Mouse (Mus musculus) myocyte (in vitro differentiated cells): ENCODE measurements at regions not wholly inside any gene's neighbourhood (a gene's known extent, or its start where the extent isn't known, plus 50 kb on each side); places are given as distances from the start of the nearest gene placed in this dataset.

ENCODE experiments used
- H3K27me3 ChIP-seq: one replicate; pipeline ENCODE4 v1.6.1; 2011; ENCODE audit not compliant: control insufficient read depth, insufficient read depth, insufficient read length
- H3K36me3 ChIP-seq: one replicate; pipeline ENCODE4 v1.6.1; 2011; ENCODE audit not compliant: control insufficient read depth, insufficient read depth
- H3K4me2 ChIP-seq: one replicate; pipeline ENCODE4 v1.6.1; 2011; ENCODE audit warnings: low read depth, control low read depth
- H3K4me3 ChIP-seq: one replicate; pipeline ENCODE4 v1.5.1; 2011; ENCODE audit warnings: mild to moderate bottlenecking, control low read depth, moderate library complexity
- H3K79me2 ChIP-seq: one replicate; pipeline ENCODE4 v1.6.1; 2011; ENCODE audit not compliant: control insufficient read depth, insufficient read depth
- H3ac ChIP-seq: one replicate; pipeline ENCODE4 v1.6.1; 2011; ENCODE audit not compliant: control insufficient read depth, insufficient read length
- CEBPB ChIP-seq: IDR thresholded peaks from 2 replicates; pipeline ENCODE4 v1.6.1; 2011; ENCODE audit warnings: mild to moderate bottlenecking, moderate library complexity; ENCODE audit not compliant: poor library complexity, insufficient read depth, severe bottlenecking
- E2F4 ChIP-seq: IDR thresholded peaks from one replicate; pipeline ENCODE4 v1.6.1; 2011; ENCODE audit warnings: mild to moderate bottlenecking, control low read depth, moderate library complexity; ENCODE audit not compliant: insufficient read depth
- MAX ChIP-seq: IDR thresholded peaks from one replicate; pipeline ENCODE4 v1.6.1; 2011; ENCODE audit warnings: low read depth, mild to moderate bottlenecking, control low read depth
- MYOD1 ChIP-seq, 3 experiments: IDR thresholded peaks; one replicate each; pipeline ENCODE4 v1.6.1; 2011; ENCODE audit warnings: control low read depth in 2 of 3, low read depth in 2 of 3, mild to moderate bottlenecking in 2 of 3, moderate library complexity in 1 of 3; ENCODE audit not compliant: insufficient read length in 2 of 3, control insufficient read depth in 1 of 3
- MYOG ChIP-seq, 3 experiments: IDR thresholded peaks; one replicate each; pipeline ENCODE4 v1.6.1; 2011; ENCODE audit warnings: control low read depth in 2 of 3, low read depth in 2 of 3, mild to moderate bottlenecking in 2 of 3; ENCODE audit not compliant: insufficient read length in 2 of 3, control insufficient read depth in 1 of 3, insufficient read depth in 1 of 3
- POLR2A ChIP-seq: IDR thresholded peaks from one replicate; pipeline ENCODE4 v1.6.1; 2011; ENCODE audit warnings: low read depth, mild to moderate bottlenecking, control low read depth, moderate library complexity; ENCODE audit not compliant: insufficient read length
- POLR2AphosphoS2 ChIP-seq: IDR thresholded peaks from one replicate; pipeline ENCODE4 v1.6.1; 2011; ENCODE audit warnings: low read depth, control low read depth; ENCODE audit not compliant: insufficient read length
- REST ChIP-seq: IDR thresholded peaks from one replicate; pipeline ENCODE4 v1.6.1; 2011; ENCODE audit warnings: mild to moderate bottlenecking, control low read depth, moderate library complexity; ENCODE audit not compliant: insufficient read depth, insufficient read length
- SRF ChIP-seq: IDR thresholded peaks from one replicate; pipeline ENCODE4 v1.6.1; 2011; ENCODE audit warnings: low read depth; ENCODE audit not compliant: control insufficient read depth, insufficient read length
- TCF12 ChIP-seq: IDR thresholded peaks from one replicate; pipeline ENCODE4 v1.6.1; 2011; ENCODE audit warnings: mild to moderate bottlenecking, control low read depth; ENCODE audit not compliant: poor library complexity, insufficient read depth, severe bottlenecking
- TCF3 ChIP-seq: IDR thresholded peaks from one replicate; pipeline ENCODE4 v1.6.1; 2011; ENCODE audit warnings: low read depth, control low read depth; ENCODE audit not compliant: insufficient read length
- USF1 ChIP-seq: IDR thresholded peaks from one replicate; pipeline ENCODE4 v1.6.1; 2011; ENCODE audit warnings: low read depth, mild to moderate bottlenecking, control low read depth, moderate library complexity

DNA sequence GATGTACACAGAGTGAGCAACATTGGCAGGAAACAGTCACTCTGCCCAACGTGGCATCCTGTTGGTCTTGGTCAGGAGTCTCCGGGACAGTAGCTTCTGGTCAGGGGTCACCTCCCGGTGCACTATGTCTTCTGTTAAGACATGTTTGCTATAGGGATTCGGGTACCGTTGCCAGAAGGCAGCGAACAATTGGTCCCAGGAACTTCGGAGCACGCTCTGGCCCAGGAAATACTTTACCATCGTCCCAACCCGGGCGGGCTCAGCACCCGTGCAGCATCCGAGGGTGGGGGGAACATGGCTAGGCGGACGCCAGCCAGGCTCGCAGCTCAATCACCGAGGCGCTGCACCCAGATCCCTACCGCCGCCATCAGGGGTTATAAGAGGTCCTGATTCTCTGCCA, 80.6 kb upstream of the Adam23 start:
- no peaks in the 10 kb centered on the region for H3K27me3 ChIP-seq
- no peaks in the 10 kb centered on the region for H3K79me2 ChIP-seq
- H3K36me3 ChIP-seq, result no peaks in the 10 kb centered on the region
- no peak overlapping the region for H3ac ChIP-seq
- H3K4me3 ChIP-seq, result no peak overlapping the region
- TF ChIP-seq MYOG (IDR thresholded peaks at IDR 0.05; ENCODE audit: control insufficient read depth in 1 of 3, insufficient read depth in 1 of 3, insufficient read length in 2 of 3, low read depth in 2 of 3) (no peak), TCF12 (no peak)
- H3K4me2 ChIP-seq, result no peak overlapping the region

DNA sequence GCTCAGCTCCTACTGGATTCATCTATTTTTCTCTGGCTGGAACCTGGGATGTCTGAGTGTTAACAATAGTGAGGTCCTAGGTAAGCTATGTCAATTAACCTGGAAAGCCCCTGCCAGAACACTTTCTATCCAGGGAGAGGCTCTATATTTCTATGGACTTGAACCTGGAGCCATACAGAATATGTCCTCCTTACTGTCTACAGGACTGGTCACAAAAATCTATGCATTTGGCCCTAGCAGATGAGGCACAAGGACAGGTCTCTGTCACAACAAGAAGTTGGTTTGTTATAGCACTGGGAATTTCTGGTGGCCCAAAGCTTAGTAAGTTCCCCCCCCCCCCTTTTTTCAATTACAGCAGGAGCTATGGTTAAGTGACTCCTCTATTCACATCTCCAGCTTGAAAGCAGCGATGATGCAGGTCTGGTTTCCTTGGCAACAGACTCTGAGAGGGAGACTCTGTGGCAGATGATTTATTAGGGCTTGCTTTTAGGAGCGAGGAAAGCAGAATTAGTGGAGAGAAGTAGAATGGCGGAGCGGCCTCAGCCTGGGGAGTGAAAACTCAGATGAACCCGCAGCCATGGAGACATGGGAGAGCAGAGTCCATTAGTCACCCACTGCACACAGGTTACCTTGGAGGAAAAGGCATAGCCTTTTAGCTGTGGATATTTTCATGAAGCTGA, 77.9 kb upstream of the Adam23 start:
- Histone ChIP-seq H3K4me3 (no peak overlapping the region), H3K36me3 (no peaks in the 10 kb centered on the region), H3K79me2 (no peaks in the 10 kb centered on the region), H3K4me2 (no peak overlapping the region), H3ac (no peak overlapping the region), H3K27me3 (no peaks in the 10 kb centered on the region)
- TF ChIP-seq POLR2A (no peak), TCF12 (no peak), E2F4 (no peak), CEBPB (no peak), MAX (no peak), TCF3 (no peak), SRF (no peak), REST (no peak), MYOG (IDR thresholded peaks at IDR 0.05; ENCODE audit: control insufficient read depth in 1 of 3, insufficient read depth in 1 of 3, insufficient read length in 2 of 3, low read depth in 2 of 3) (no peak), USF1 (no peak), POLR2AphosphoS2 (no peak), MYOD1 (IDR thresholded peaks at IDR 0.05; ENCODE audit: control insufficient read depth in 1 of 3, insufficient read length in 2 of 3, low read depth in 2 of 3) (no peak)

DNA sequence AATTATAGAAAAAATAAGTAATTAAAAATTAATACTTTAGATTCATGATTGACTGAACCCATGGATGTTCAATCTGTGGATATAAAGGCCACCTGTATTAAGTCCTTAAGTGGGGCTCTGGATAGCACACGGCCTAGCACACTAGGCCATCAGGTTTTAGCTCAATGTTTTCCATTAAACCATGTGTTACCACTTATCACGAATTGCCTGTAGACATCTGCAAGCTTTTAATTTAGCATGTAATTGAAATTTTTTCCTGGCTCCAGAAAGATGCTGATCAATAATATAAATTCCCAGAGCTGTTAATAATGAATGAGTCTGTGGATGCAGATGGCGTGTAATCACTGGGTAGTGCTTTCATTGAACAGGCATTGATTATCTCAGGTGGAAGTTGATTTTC, 76.8 kb upstream of the Adam23 start:
- Histone ChIP-seq H3K4me2 (no peak overlapping the region), H3K27me3 (no peaks in the 10 kb centered on the region), H3ac (no peak overlapping the region), H3K4me3 (no peak overlapping the region), H3K36me3 (no peaks in the 10 kb centered on the region), H3K79me2 (no peaks in the 10 kb centered on the region)
- no peak for TF ChIP-seq CEBPB
- no peak for TF ChIP-seq MAX
- TF ChIP-seq E2F4, result no peak
- no peak for TF ChIP-seq TCF3

DNA sequence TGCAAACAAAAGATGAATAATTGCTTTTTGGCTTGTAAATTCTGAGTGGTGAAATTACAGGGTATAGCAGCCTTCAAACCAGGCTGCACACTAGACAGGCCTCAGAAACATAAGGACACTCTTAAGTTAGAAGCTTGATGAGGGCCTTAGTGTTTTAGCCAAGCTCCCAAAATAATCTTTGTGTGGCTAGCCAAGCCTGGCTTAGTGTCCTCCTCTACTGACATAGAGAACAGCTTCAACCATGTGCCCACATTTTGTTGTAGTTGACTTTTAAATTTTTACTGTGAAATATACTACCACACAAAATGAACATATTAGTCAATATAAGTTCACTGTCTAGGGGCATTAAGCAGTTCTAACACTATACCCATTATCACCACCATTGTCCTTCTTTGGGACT, 76.1 kb upstream of the Adam23 start:
- Histone ChIP-seq H3K79me2 (no peaks in the 10 kb centered on the region), H3K27me3 (no peaks in the 10 kb centered on the region), H3K4me3 (no peak overlapping the region), H3ac (no peak overlapping the region), H3K36me3 (no peaks in the 10 kb centered on the region), H3K4me2 (no peak overlapping the region)
- TF ChIP-seq CEBPB, result no peak
- TF ChIP-seq USF1, result no peak
- TF ChIP-seq MAX, result no peak
- TF ChIP-seq MYOG (IDR thresholded peaks at IDR 0.05; ENCODE audit: control insufficient read depth in 1 of 3, insufficient read depth in 1 of 3, insufficient read length in 2 of 3, low read depth in 2 of 3), result no peak
- TF ChIP-seq TCF12, result no peak
- no peak for TF ChIP-seq REST
- no peak for TF ChIP-seq POLR2A
- TF ChIP-seq POLR2AphosphoS2, result no peak
- TF ChIP-seq MYOD1 (IDR thresholded peaks at IDR 0.05; ENCODE audit: control insufficient read depth in 1 of 3, insufficient read length in 2 of 3, low read depth in 2 of 3), result no peak
- no peak for TF ChIP-seq TCF3
- TF ChIP-seq SRF, result no peak
- TF ChIP-seq E2F4, result no peak

DNA sequence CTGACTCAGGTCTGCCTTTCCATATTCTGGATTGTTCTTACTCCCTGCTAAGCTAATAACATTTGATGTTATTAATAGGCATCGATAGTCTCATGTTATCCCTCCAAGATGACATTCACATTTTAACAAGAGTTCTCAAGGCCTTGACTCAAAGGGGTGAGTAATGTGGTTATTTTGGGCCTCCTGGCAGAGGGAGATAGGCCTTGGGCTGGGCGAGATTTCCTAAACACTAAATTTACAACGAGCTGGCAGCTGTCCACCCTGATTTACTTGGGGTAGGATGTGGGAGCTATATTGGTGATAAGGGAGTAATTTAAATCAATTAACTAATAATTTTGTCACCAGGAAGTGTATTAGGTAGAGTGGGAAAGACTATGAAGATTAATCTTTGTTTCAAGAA, 62.6 kb upstream of the Adam23 start:
- Histone ChIP-seq H3K4me3 (no peak overlapping the region), H3K36me3 (no peaks in the 10 kb centered on the region), H3ac (no peak overlapping the region), H3K79me2 (no peaks in the 10 kb centered on the region), H3K4me2 (no peak overlapping the region), H3K27me3 (no peaks in the 10 kb centered on the region)
- no peak for TF ChIP-seq POLR2A
- no peak for TF ChIP-seq REST
- TF ChIP-seq MYOG (IDR thresholded peaks at IDR 0.05; ENCODE audit: control insufficient read depth in 1 of 3, insufficient read depth in 1 of 3, insufficient read length in 2 of 3, low read depth in 2 of 3), result no peak
- TF ChIP-seq MYOD1 (IDR thresholded peaks at IDR 0.05; ENCODE audit: control insufficient read depth in 1 of 3, insufficient read length in 2 of 3, low read depth in 2 of 3), result no peak
- no peak for TF ChIP-seq E2F4
- no peak for TF ChIP-seq POLR2AphosphoS2
